In genomic region chr8:115159208-115159607, GRCm38 (mm10) we compare ENCODE assay signal across 8 mouse cellular contexts.
DNase-seq lines count a peak whose midpoint lies in the region; ATAC-seq and TF ChIP-seq lines count a peak whose summit lies in the region.

No protein-coding gene starts in this region.

- H3K9ac ChIP-seq in embryonic facial prominence, embryonic 11.5 days (replicated peaks; ENCODE audit: low read length) = peak overlapping the region; percentile 43; the same call in 1 of the 2 replicates
- 0 out of 2 replicates have a peak overlapping the region, but pooled peaks have one; percentile 49 for H3K9ac ChIP-seq in heart, postnatal 0 days (replicated peaks; ENCODE audit: low read depth, low read length)
- no peak overlapping the region for H3K9ac ChIP-seq in limb, embryonic 12.5 days (replicated peaks)
- no peak overlapping the region for H3K9ac ChIP-seq in midbrain, embryonic 15.5 days

- peak overlapping the region; percentile 12; the same call in 1 of the 2 replicates for H3K4me3 ChIP-seq in embryonic facial prominence, embryonic 11.5 days (ENCODE audit: low read depth, low read length)
- peak overlapping the region; percentile 56 for H3K4me3 ChIP-seq in heart, postnatal 0 days (ENCODE audit: low read depth, low read length)
- H3K4me3 ChIP-seq in limb, embryonic 12.5 days (replicated peaks) = peak overlapping the region; percentile 19
- H3K4me3 ChIP-seq in midbrain, embryonic 15.5 days = no peak overlapping the region; the same call in 1 of the 2 replicates

- peak overlapping the region; percentile 49 for H3K4me2 ChIP-seq in embryonic facial prominence, embryonic 11.5 days (ENCODE audit: low read depth, low read length)
- H3K4me2 ChIP-seq in heart, postnatal 0 days (ENCODE audit: low read depth, low read length) = peak overlapping the region; percentile 81
- peak overlapping the region; percentile 59 for H3K4me2 ChIP-seq in limb, embryonic 12.5 days
- H3K4me2 ChIP-seq in midbrain, embryonic 15.5 days = peak overlapping the region; percentile 52

- WGBS in embryonic facial prominence, embryonic 11.5 days = 13% methylated on average over 18 of the region's 18 CpGs
- 7% methylated on average over 18 of the region's 18 CpGs for WGBS in heart, postnatal 0 days
- WGBS in limb, embryonic 12.5 days = 6% methylated on average over 18 of the region's 18 CpGs
- 6% methylated on average over 18 of the region's 18 CpGs for WGBS in midbrain, embryonic 15.5 days

- no peak for TF ChIP-seq EP300 in heart, postnatal 0 days (IDR thresholded peaks at IDR 0.05; ENCODE audit: low read depth)

- no peak for ATAC-seq in embryonic facial prominence, embryonic 11.5 days (replicated peaks; ENCODE audit: insufficient number of reproducible peaks, low FRiP score, low TSS enrichment, low read depth)
- ATAC-seq in heart, postnatal 0 days (ENCODE audit: insufficient read depth, low read depth) = no peak
- no peak for ATAC-seq in limb, embryonic 12.5 days (ENCODE audit: insufficient number of reproducible peaks, insufficient read depth, low FRiP score, low TSS enrichment, low read depth)
- no peak for ATAC-seq in midbrain, embryonic 15.5 days (replicated peaks)

- H3K27ac ChIP-seq in embryonic facial prominence, embryonic 11.5 days (replicated peaks; ENCODE audit: low read depth, low read length) = no peak overlapping the region
- no peak overlapping the region for H3K27ac ChIP-seq in heart, postnatal 0 days (ENCODE audit: low read depth)
- no peak overlapping the region; the same call in 1 of the 2 replicates for H3K27ac ChIP-seq in limb, embryonic 12.5 days
- H3K27ac ChIP-seq in midbrain, embryonic 15.5 days = no peak overlapping the region

- no peaks in the 10 kb centered on the region for H3K36me3 ChIP-seq in embryonic facial prominence, embryonic 11.5 days (replicated peaks; ENCODE audit: control insufficient read depth, insufficient read depth, low read depth, low read length)
- no peaks in the 10 kb centered on the region for H3K36me3 ChIP-seq in heart, postnatal 0 days (replicated peaks; ENCODE audit: control insufficient read depth, insufficient read depth, low read length)
- H3K36me3 ChIP-seq in limb, embryonic 12.5 days = no peaks in the 10 kb centered on the region
- no peaks in the 10 kb centered on the region for H3K36me3 ChIP-seq in midbrain, embryonic 15.5 days (replicated peaks)

- H3K9me3 ChIP-seq in embryonic facial prominence, embryonic 11.5 days (replicated peaks; ENCODE audit: control insufficient read depth, low read length) = no peaks in the 10 kb centered on the region
- H3K9me3 ChIP-seq in heart, postnatal 0 days (replicated peaks; ENCODE audit: control insufficient read depth, low read length) = no peaks in the 10 kb centered on the region
- no peaks in the 10 kb centered on the region for H3K9me3 ChIP-seq in limb, embryonic 12.5 days
- H3K9me3 ChIP-seq in midbrain, embryonic 15.5 days = no peaks in the 10 kb centered on the region

- DNase-seq in testis, postnatal 10 days (ENCODE audit: low spot score) = peak; percentile 43
- no peak for DNase-seq in testis, postnatal 14 days (ENCODE audit: low spot score)
- peak; percentile 52 for DNase-seq in embryonic facial prominence, embryonic 11.5 days (ENCODE audit: low spot score)
- DNase-seq in heart, postnatal 0 days (ENCODE audit: low spot score) = peak; percentile 29
- DNase-seq in c-Kit-positive CD71-positive TER-119-positive erythroid progenitor cells, embryonic 14.5 days (ENCODE audit: low spot score) = no peak
- DNase-seq in left cerebral cortex, adult 11 months (ENCODE audit: low spot score) = no peak

- H3K4me1 ChIP-seq in embryonic facial prominence, embryonic 11.5 days (ENCODE audit: control insufficient read depth, insufficient read depth, low read length) = peaks cover 8% of the 10 kb centered on the region
- 0 out of 2 replicates have a peak, but pooled peaks cover under 1% of the 10 kb centered on the region for H3K4me1 ChIP-seq in heart, postnatal 0 days (ENCODE audit: control insufficient read depth, insufficient read depth)
- peaks cover 64% of the 10 kb centered on the region for H3K4me1 ChIP-seq in limb, embryonic 12.5 days (replicated peaks)
- peaks cover 30% of the 10 kb centered on the region for H3K4me1 ChIP-seq in midbrain, embryonic 15.5 days

- no peaks in the 10 kb centered on the region for H3K27me3 ChIP-seq in embryonic facial prominence, embryonic 11.5 days (ENCODE audit: control insufficient read depth, insufficient read depth, low read length)
- no peaks in the 10 kb centered on the region for H3K27me3 ChIP-seq in heart, postnatal 0 days (ENCODE audit: control insufficient read depth, insufficient read depth, low read length)
- peaks cover 41% of the 10 kb centered on the region for H3K27me3 ChIP-seq in limb, embryonic 12.5 days
- peaks cover 15% of the 10 kb centered on the region for H3K27me3 ChIP-seq in midbrain, embryonic 15.5 days (replicated peaks)

- TF ChIP-seq CTCF in heart, postnatal 0 days (IDR thresholded peaks at IDR 0.05; ENCODE audit: low read depth) = no peak

Comparison
In these comparisons a context has a peak if more than half of its experiments do, and no peak if none do; other contexts are left out.
1. DNase-seq: peak in testis, postnatal 10 days (single experiment), embryonic facial prominence, embryonic 11.5 days (single experiment) and heart, postnatal 0 days (single experiment); none in testis, postnatal 14 days (single experiment), c-Kit-positive CD71-positive TER-119-positive erythroid progenitor cells, embryonic 14.5 days (single experiment) and left cerebral cortex, adult 11 months (single experiment).
2. H3K9ac ChIP-seq: peak in embryonic facial prominence, embryonic 11.5 days (single experiment) and heart, postnatal 0 days (single experiment); none in limb, embryonic 12.5 days (single experiment) and midbrain, embryonic 15.5 days (single experiment).
3. Peak in every context shown above with its lines, with median percentiles within 50 percentile points of each other: H3K4me2 ChIP-seq.